Mouse (Mus musculus) right cerebral cortex, adult 18-20 months (tissue): ENCODE results near the gene Cep250.

Experiments
- DNase-seq: peaks from one replicate; pipeline ENCODE4 v3.0.0; 2022; ENCODE audit warnings: mixed read lengths

Cep250 gene

DNA sequence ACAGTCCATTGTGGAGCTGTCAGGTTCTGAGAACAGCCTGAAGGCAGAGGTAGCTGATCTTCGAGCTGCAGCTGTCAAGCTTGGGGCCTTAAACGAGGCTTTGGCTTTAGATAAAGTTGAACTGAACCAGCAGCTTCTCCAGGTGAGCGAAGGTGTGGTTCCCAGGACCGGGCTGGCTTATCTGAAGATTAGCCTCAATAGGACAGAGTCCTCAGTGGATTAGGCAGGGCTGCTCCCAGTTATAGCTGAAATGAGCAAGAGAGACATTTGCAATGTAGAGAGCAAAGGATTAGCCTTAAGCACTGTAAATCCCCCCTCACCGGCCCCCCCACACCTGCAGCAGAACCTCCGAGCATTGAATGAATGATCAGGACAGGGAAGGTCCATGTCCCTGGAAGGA is 17.1 kb downstream of the Cep250 start:
- no peak for DNase-seq

DNA sequence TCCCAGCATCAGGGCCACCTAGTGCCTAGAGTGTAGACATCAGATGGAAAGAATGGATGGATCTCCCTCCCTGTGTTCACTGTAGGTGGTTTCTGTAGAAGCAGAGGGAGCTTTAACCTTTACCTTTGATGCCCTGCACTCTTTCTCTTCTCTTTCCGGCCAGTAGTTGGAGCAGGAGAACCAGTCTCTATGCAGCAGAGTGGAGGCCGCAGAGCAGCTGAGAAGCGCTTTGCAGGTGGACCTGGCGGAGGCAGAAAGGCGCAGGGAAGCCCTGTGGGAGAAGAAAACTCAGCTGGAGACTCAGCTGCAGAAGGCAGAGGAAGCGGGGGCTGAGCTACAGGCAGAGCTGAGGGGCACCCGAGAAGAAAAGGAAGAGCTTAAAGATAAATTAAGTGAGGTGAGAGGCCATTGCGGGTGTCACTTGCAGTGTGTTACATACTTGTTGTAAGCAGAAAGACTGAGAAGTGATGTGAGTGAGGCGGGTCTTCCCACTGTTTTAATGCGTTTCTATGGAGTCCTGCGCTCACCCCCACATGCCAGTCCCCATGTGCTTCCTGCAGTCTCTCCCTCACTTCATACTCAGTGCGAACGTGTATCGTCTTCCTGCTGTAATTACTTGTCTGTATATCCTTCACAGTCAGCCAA is 18.0 kb downstream of the Cep250 start:
- DNase-seq: peak; percentile 25

DNA sequence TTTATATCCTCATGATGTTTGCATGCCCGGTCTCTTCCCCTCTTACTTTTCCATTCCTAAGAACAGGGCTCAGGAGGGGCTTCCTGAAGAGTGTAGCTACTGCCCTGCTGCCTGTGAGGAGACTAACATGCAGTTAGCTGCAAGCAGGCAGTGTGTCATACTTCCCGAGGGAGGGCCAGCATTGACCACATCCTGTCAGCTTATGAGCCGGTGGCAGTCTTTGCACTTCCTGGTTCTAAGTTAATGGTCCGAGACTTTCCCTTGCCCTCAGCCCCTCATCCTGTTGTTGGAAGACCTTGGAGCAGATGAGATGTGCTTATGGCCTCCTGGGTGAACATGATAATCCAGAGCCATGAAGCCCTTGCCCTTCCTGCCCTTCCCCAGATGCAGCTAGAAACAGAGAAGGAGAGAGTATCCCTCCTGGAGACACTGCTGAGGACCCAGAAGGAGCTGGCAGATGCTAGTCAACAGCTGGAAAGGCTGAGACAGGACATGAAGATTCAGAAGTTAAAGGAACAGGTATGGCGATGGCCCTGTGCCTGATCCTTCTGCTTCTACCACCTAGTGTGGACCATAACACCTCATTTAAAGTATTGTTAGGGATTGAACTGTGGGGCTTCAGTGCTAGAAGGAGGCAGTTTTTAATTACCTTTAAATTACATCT is 23.2 kb downstream of the Cep250 start:
- no peak for DNase-seq

DNA sequence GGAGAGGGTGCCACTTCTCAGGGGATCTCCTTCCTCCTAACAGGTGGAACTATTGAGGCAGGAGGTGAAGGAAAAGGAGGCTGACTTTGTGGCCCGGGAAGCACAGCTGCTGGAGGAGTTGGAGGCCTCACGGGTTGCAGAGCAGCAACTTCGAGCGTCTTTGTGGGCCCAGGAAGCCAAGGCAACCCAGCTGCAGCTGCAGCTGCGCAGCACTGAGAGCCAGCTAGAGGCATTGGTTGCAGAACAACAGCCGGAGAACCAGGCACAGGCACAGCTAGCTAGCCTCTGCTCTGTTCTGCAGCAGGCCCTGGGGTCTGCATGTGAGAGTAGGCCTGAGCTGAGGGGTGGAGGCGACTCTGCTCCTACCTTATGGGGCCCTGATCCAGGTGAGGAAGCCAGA is 29.5 kb downstream of the Cep250 start:
- no peak for DNase-seq

DNA sequence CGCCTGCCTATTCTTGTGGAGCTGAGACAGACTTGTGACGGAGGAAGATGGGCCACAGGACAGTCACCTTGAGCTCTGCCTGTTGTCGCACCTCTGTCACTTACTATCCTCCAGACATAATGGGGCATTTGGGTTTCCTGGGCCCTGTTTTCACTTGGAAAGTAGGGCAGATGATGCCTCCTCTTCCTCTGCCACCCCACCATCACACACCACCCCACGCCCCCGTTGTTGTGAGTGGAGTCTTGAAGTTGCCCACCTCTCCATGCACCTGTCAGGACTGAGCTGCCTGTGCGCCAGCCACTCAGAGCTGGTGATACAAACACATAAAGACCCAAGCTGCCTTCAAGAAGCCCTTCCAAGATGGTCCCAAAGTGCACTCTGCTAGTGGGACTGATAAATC is 30.9 kb downstream of the Cep250 start:
- no peak for DNase-seq

DNA sequence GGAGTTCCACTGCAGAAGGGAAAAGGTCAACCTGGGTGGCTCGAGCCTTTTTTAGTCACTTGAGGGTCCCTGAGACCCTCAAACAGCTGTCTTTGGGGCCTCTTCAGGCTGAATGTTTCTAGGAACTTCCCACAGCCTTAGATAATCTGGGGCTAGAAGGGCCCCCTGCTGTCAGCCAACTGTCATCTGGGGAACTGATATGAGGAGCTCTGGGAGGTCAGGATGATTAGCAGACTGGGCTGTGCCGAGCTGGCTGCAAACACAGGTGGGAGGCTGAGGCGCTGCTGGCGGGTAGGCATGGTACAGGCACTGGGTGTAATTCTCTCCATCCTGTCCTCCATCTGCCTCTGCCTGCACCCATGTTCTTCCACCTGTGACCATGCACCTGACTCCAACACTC is 32.8 kb downstream of the Cep250 start:
- no peak for DNase-seq

DNA sequence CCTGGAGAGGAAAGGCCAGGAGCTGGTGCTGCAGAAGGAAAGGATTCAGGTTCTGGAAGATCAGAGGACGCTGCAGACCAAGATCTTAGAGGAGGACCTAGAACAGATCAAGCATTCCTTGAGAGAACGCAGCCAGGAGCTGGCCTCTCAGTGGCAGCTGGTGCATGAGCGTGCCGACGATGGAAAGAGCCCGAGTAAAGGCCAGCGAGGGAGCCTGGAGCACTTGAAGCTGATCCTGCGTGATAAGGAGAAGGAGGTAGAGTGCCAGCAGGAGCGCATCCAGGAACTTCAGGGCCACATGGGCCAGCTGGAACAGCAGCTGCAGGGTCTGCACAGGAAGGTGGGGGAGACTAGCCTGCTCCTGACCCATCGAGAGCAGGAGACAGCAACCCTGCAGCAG is 34.9 kb downstream of the Cep250 start:
- no peak for DNase-seq

DNA sequence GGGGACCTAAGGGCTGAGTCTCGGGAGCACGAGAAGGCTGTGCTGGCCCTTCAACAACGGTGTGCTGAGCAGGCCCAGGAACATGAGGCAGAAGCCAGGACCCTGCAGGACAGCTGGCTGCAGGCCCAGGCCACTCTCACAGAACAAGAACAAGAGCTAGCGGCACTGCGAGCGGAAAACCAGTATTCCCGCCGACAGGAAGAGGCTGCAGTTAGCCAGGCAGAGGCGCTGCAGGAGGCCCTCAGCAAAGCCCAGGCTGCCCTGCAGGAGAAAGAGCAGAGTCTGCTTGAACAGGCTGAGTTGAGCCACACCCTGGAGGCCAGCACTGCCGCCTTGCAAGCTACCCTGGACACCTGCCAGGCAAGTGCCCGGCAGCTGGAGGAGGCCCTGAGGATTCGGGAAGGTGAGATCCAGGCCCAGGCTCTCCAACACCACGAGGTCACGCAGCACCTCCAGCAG is 35.6 kb downstream of the Cep250 start:
- DNase-seq: peak; percentile 55

DNA sequence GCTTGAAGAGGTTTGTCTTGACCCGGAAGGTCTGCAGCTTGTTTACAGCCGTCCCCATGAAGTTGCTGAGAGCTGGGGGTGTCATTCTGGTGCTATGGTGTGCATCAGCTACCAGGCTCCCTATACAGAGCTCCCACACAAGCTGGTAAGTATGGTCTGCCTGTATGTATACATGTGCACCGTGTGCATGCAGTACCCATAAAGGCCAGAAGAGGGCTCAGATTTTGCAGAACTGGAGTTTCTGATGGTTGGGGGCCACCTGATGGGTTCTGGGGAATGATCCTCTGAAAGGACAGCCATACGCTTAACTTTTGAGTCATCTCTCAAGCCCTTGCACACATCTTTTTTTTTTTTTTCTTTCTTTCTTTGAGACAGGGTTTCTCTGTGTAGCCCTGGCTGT is 49.1 kb downstream of the Cep250 start:
- no peak for DNase-seq

DNA sequence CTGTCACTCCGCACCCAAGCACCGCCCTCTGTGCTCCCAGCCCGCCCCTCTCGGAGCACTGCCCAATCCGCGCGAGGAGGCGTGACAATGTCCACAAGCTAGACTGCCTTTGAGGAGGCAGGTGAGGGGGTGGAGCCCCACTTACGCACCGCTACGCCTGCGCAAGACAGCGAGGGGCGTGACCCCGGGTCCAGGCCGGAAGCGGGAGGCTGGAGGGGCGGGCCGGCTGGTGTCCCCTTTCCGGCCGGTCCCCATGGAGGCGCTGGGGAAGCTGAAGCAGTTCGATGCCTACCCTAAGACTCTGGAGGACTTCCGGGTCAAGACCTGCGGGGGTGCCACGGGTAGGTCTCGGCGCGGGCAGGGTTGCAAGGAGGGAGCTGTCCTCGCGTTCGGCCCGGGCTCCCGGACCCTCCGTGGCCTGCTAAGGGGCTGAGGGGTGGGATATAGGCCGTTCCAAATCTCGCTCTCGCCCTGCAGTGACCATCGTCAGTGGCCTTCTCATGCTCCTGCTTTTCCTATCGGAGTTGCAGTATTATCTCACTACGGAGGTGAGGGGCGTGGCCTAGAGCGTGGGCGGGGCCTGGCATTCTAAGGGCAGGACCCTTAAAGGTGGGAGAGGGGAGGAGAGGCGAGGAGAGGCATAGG is 51.8 kb downstream of the Cep250 start, which contains the start of the genes 6430550D23Rik and Ergic3:
Gene 6430550D23Rik (minus strand): TSS at position 90 of the 645 bp plus-strand sequence.
Gene Ergic3 (plus strand): TSS at position 158 of the 645 bp plus-strand sequence.
- DNase-seq: peak; percentile 98

DNA sequence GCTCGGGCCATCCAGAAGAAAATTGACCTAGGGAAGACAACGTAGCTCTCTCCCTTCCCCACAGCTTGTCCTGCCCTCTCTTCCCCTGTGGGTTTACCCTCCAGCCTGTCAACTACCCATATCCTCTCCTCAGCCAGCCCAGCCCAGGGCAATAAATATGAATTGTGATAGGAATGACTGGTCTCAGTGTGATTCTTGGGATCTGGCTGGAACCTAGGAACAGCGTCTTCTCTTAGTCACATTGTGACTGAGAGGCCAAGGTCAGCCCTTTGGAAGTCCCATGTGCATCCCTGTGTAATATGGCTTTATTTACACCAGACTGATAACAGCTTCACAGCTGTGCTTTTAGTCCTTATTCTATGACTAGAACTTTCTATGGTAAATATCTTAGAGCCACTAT is 61.8 kb downstream of the Cep250 start:
- no peak for DNase-seq

DNA sequence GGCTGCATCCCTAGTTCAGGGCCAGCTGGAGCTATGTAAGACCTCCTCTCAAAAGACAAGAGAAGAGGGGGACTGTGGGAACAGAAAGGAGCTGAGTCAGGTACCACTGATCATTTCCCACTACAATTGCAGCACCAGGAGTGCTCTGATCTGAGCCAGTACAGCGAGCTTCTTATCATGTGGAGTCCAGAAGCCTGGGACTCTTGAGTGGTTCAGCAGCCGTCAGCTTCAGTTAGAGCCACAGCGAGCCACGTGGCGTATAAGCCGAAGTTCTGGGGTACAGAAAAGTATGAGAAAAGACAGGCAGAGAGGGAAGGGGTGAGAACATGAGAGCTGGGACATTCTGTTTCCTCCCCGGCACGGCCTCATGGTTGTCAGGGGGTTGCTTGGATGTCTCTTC is 65.0 kb downstream of the Cep250 start:
- no peak for DNase-seq

DNA sequence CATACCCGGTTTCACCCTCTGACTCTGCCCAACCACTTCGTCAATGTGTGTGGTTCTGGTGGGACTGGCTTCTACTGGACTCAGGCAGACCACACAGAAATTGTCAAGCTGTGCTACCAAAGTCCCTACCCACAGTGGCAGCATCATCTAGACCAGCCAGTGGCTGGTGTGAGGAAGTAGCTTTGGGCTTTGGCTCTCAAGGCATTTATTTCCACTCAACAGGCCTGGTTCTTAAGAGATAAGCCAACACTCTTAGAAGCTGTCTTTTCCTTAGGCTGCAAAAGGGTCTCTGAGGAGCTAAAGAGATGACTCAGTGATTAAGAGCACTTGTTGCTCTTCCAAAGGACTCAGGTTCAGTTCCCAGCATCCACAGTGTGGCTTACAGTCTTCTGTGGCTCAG is 65.5 kb downstream of the Cep250 start:
- no peak for DNase-seq

DNA sequence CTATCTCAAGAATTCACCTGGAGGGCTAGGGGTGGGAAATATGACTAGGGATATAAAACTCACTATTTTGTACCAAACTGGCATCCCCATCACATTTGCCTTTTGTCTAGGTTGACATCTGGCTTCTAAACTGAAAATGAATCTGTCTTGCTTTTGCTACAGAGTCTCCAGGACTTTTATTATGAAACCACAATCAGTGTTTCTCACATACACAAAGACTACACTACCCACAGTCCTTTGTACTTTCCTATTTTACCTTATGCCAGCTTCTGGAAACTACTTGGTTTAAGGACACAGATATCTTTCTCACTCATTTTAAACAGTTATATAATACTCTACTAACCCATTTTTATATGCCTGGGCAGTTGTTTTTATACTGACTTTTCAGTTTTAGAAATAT is 69.2 kb downstream of the Cep250 start:
- no peak for DNase-seq

DNA sequence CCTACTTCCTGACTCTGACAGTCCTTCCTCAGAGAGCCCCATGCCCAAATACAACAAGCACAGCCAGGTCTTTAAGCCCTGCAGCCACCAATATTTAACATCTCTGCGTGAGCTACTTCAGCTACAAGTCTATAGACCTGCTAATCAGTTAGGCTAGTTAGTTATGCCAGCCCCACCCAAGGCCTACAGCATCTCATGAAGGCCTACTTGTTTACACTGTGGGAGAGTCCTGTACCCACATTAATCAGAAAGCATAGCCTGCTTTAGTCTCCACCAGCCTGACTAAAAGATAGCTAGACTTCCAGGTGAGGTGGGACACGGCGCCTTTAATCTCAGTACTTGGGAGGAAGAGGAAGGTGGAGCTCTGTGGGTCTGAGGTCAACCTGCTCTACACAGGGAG is 83.1 kb downstream of the Cep250 start:
- no peak for DNase-seq

DNA sequence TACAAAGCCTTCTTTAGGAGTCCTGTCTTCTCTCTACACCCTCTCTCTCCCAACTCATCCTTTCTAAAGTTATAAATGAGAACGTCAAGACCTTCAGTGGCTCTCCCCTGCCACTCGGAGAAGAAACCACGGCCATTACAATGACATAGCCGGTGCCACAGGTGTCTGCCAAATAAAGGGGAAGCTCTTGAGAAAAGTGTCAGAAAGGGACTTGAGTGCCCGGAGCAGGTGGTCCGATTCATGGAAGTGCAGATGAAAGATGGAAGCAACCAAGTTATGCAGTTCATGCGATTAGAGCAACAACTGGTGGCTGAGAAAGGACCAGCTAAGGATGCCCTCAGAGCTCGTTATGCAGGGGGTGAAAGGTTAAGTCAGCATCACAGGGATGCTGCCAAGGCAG is 86.6 kb downstream of the Cep250 start:
- DNase-seq: no peak

DNA sequence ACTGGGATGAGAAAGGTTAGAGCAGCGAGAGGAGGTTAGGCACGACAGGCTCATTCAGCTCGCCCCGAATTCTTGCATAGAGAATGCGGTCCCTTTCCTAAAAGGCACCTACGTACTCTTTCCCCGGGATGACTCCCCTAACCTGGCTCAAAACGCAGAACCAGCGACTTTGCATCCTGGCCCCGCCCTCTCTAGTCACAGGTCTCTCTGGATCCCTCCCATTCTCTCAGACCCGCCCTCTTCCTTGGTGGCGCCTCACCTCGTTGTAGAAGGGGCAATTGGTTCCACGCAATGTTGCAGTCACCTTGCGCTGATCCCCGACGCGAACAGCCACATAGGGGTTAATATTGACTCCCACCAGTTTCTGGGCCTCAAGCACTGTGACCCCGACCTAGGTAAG is 91.7 kb downstream of the Cep250 start:
- no peak for DNase-seq
